Mouse (Mus musculus) right cerebral cortex, postnatal 36 days (tissue): ENCODE results near the gene Slc9a3r2.

Source experiments
- DNase-seq, 2 experiments: peaks; one replicate each; pipeline ENCODE4 v3.0.0; 2022; ENCODE audit warnings: low spot score in 2 of 2, mixed read lengths in 1 of 2

Slc9a3r2 gene

GRCm38 (mm10) chr17:24593992-24594890, 55.9 kb downstream of the Slc9a3r2 start:
- no peak for DNase-seq

- DNase-seq, result no peak
These were observed 56.9 kb downstream of the Slc9a3r2 start for GRCm38 (mm10) chr17:24593248-24593647.

- no peak for DNase-seq
These were observed 58.4 kb downstream of the Slc9a3r2 start for GRCm38 (mm10) chr17:24591695-24592094.

GRCm38 (mm10) chr17:24590943-24591342, 59.2 kb downstream of the Slc9a3r2 start:
- no peak for DNase-seq
